In the genomic region with DNA sequence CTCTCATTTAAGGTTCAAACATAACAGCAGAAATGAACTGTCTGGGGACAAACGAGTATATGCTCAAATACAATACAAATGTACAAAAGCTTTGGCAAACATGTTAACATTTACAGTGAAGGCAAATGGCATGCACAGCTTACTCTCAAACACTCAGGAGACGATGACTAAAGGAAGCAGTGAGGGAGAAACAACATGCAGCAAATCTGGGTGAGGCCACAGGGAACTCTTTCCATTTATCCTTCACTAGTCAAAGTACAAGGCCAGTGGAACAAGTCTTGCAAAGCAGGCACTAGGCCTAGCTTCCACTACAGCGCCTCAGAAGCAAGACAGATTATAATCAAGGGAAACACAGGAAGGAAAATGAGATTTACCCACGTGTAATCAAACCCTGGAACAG, we compare ENCODE assay signal across 12 mouse cellular contexts. TPM values are rescaled to one million over a fixed set of nuclear protein-coding genes. Genes with fewer than 3 reads are reported as not detected.
DNase-seq lines count a peak whose midpoint lies in the region; ATAC-seq lines count a peak whose summit lies in the region.
"Had no signal": no experiment of that assay in that cellular context is flagged by ENCODE, and none has a peak within 500 bp of the region (broad histone marks: within the 10 kb centered on the region; RNA-seq: fewer than 3 reads in every experiment).

No protein-coding gene starts in this region.

- H3K27me3 ChIP-seq in heart, embryonic 14.5 days (ENCODE audit: control insufficient read depth, insufficient read depth, low read length): no peaks in the 10 kb centered on the region
- no peaks in the 10 kb centered on the region for H3K27me3 ChIP-seq in heart, embryonic 10.5 days (ENCODE audit: insufficient read depth, poor library complexity, severe bottlenecking)
- no peaks in the 10 kb centered on the region for H3K27me3 ChIP-seq in lung, embryonic 15.5 days
- no peaks in the 10 kb centered on the region for H3K27me3 ChIP-seq in intestine, embryonic 14.5 days (replicated peaks; ENCODE audit: control insufficient read depth, insufficient read depth, low read length)
- no peaks in the 10 kb centered on the region for H3K27me3 ChIP-seq in stomach, embryonic 16.5 days (ENCODE audit: control insufficient read depth, insufficient read depth, low read length)

- ATAC-seq in heart, embryonic 14.5 days (ENCODE audit: insufficient number of reproducible peaks, insufficient read depth, low FRiP score, low read depth): no peak
- no peak for ATAC-seq in lung, embryonic 15.5 days (ENCODE audit: borderline replicate concordance, extremely low read depth, low FRiP score, low TSS enrichment)
- ATAC-seq in intestine, embryonic 14.5 days (replicated peaks; ENCODE audit: low FRiP score, low TSS enrichment, low read depth): no peak
- peak; percentile 57; the same call in 1 of the 2 replicates for ATAC-seq in stomach, embryonic 16.5 days (ENCODE audit: insufficient read depth, low FRiP score)

- H3K4me2 ChIP-seq in heart, embryonic 14.5 days (ENCODE audit: low read length): no peak overlapping the region
- H3K4me2 ChIP-seq in lung, embryonic 15.5 days: no peak overlapping the region
- no peak overlapping the region for H3K4me2 ChIP-seq in intestine, embryonic 14.5 days (ENCODE audit: low read length)
- H3K4me2 ChIP-seq in stomach, embryonic 16.5 days (ENCODE audit: low read depth, low read length): no peak overlapping the region; the same call in 1 of the 2 replicates

- no peaks in the 10 kb centered on the region for H3K36me3 ChIP-seq in heart, embryonic 14.5 days (ENCODE audit: control insufficient read depth, insufficient read depth, low read length)
- H3K36me3 ChIP-seq in heart, embryonic 10.5 days: no peaks in the 10 kb centered on the region
- no peaks in the 10 kb centered on the region for H3K36me3 ChIP-seq in lung, embryonic 15.5 days
- H3K36me3 ChIP-seq in intestine, embryonic 14.5 days (ENCODE audit: control insufficient read depth, insufficient read depth, low read length): no peaks in the 10 kb centered on the region
- H3K36me3 ChIP-seq in stomach, embryonic 16.5 days (ENCODE audit: control insufficient read depth, insufficient read depth, low read length): no peaks in the 10 kb centered on the region

- no peaks in the 10 kb centered on the region for H3K9me3 ChIP-seq in heart, embryonic 14.5 days (ENCODE audit: control insufficient read depth, low read length)
- no peaks in the 10 kb centered on the region for H3K9me3 ChIP-seq in heart, embryonic 10.5 days
- no peaks in the 10 kb centered on the region for H3K9me3 ChIP-seq in lung, embryonic 15.5 days
- H3K9me3 ChIP-seq in intestine, embryonic 14.5 days (ENCODE audit: control insufficient read depth, low read length): no peaks in the 10 kb centered on the region
- H3K9me3 ChIP-seq in stomach, embryonic 16.5 days (replicated peaks; ENCODE audit: control insufficient read depth, low read length): no peaks in the 10 kb centered on the region

- H3K4me1 ChIP-seq in heart, embryonic 14.5 days (ENCODE audit: control insufficient read depth in 2 of 2, insufficient read depth in 2 of 2, low read length in 2 of 2): peaks cover 0 to 26% of the 10 kb centered on the region in 2 experiments; a peak in 3 of 4 replicates
- peaks cover 17% of the 10 kb centered on the region for H3K4me1 ChIP-seq in heart, embryonic 10.5 days
- peaks cover 34% of the 10 kb centered on the region for H3K4me1 ChIP-seq in lung, embryonic 15.5 days
- no peaks in the 10 kb centered on the region; the same call in 1 of the 2 replicates for H3K4me1 ChIP-seq in intestine, embryonic 14.5 days (replicated peaks; ENCODE audit: control insufficient read depth, insufficient read depth, low read length)
- H3K4me1 ChIP-seq in stomach, embryonic 16.5 days (ENCODE audit: control insufficient read depth, insufficient read depth, low read length): peaks cover 25% of the 10 kb centered on the region

- no peak overlapping the region for H3K4me3 ChIP-seq in heart, embryonic 14.5 days (ENCODE audit: control insufficient read depth in 1 of 2, insufficient read depth in 1 of 2, low read depth in 1 of 2, low read length in 2 of 2)
- H3K4me3 ChIP-seq in heart, embryonic 10.5 days: no peak overlapping the region
- no peak overlapping the region for H3K4me3 ChIP-seq in lung, embryonic 15.5 days
- H3K4me3 ChIP-seq in intestine, embryonic 14.5 days (ENCODE audit: low read depth, low read length): no peak overlapping the region
- H3K4me3 ChIP-seq in stomach, embryonic 16.5 days (replicated peaks; ENCODE audit: low read length): no peak overlapping the region
- H3K4me3 ChIP-seq: erythroblast, embryonic 14.5 days had no signal

- WGBS in heart, embryonic 14.5 days: 60% methylated on average over 4 of the region's 4 CpGs
- WGBS in heart, embryonic 10.5 days: 65% methylated on average over 4 of the region's 4 CpGs
- WGBS in lung, embryonic 15.5 days: 28% methylated on average over 4 of the region's 4 CpGs
- WGBS in intestine, embryonic 14.5 days: 58% methylated on average over 4 of the region's 4 CpGs
- 33% methylated on average over 4 of the region's 4 CpGs for WGBS in stomach, embryonic 16.5 days

- no peak for DNase-seq in heart, embryonic 10.5 days (ENCODE audit: low spot score)
- DNase-seq in lung, postnatal 4 days: no peak
- no peak for DNase-seq in intestine, embryonic 14.5 days (ENCODE audit: low spot score)
- no peak for DNase-seq in B cell, adult 2 months
- DNase-seq: cerebellum, postnatal 36 days; kidney, adult 8-10 months; layer of hippocampus, postnatal 36 days; liver had no signal

- 0 out of 2 replicates have a peak overlapping the region, but pooled peaks have one; percentile 17 for H3K9ac ChIP-seq in heart, embryonic 14.5 days (ENCODE audit: low read length)
- H3K9ac ChIP-seq in lung, embryonic 15.5 days: no peak overlapping the region
- no peak overlapping the region for H3K9ac ChIP-seq in intestine, embryonic 14.5 days (ENCODE audit: low read length)
- H3K9ac ChIP-seq in stomach, embryonic 16.5 days (ENCODE audit: low read length): no peak overlapping the region

- peak overlapping the region in 1 of 2 experiments; percentile 88; a peak in 3 of 4 replicates for H3K27ac ChIP-seq in heart, embryonic 14.5 days (replicated peaks in 1 of 2; ENCODE audit: control insufficient read depth in 1 of 2, insufficient read depth in 1 of 2, low read depth in 2 of 2, low read length in 2 of 2)
- H3K27ac ChIP-seq in heart, embryonic 10.5 days: no peak overlapping the region
- peak overlapping the region; percentile 66 for H3K27ac ChIP-seq in lung, embryonic 15.5 days
- peak overlapping the region; percentile 7; the same call in 1 of the 2 replicates for H3K27ac ChIP-seq in intestine, embryonic 14.5 days (ENCODE audit: low read depth)
- peak overlapping the region; percentile 66 for H3K27ac ChIP-seq in stomach, embryonic 16.5 days (ENCODE audit: low read length)

RNA-seq across cellular contexts. Expression of a gene that starts 7.4 kb away (rescaled TPM):
- 31.3 and 38.0 TPM in 2 replicates for polyA plus RNA-seq in heart, embryonic 14.5 days (2014; fragmentation: Nextera tagmentation; extraction: Ambion mirVana)
- polyA plus RNA-seq in heart, embryonic 10.5 days (2016; fragmentation: Nextera tagmentation; extraction: Ambion mirVana): 46.7 and 52.1 TPM in 2 replicates
- 72.3 and 76.7 TPM in 2 replicates for polyA plus RNA-seq in lung, embryonic 15.5 days (2015; fragmentation: Nextera tagmentation; extraction: Ambion mirVana)
- 56.9 and 63.6 TPM in 2 replicates for polyA plus RNA-seq in intestine, embryonic 14.5 days (2014; fragmentation: Nextera tagmentation; extraction: Ambion mirVana)
- polyA plus RNA-seq in stomach, embryonic 16.5 days (2015; fragmentation: Nextera tagmentation; extraction: Ambion mirVana): 68.6 and 71.2 TPM in 2 replicates
- polyA plus RNA-seq: erythroblast, embryonic 14.5 days had no signal

RNA-seq across cellular contexts. Expression of a gene that starts 56.7 kb away (rescaled TPM):
- polyA plus RNA-seq in heart, embryonic 14.5 days (2014; fragmentation: Nextera tagmentation; extraction: Ambion mirVana): 148 and 155 TPM in 2 replicates
- 150 and 155 TPM in 2 replicates for polyA plus RNA-seq in heart, embryonic 10.5 days (2016; fragmentation: Nextera tagmentation; extraction: Ambion mirVana)
- polyA plus RNA-seq in lung, embryonic 15.5 days (2015; fragmentation: Nextera tagmentation; extraction: Ambion mirVana): 132 and 140 TPM in 2 replicates
- 192 and 199 TPM in 2 replicates for polyA plus RNA-seq in intestine, embryonic 14.5 days (2014; fragmentation: Nextera tagmentation; extraction: Ambion mirVana)
- 157 and 167 TPM in 2 replicates for polyA plus RNA-seq in stomach, embryonic 16.5 days (2015; fragmentation: Nextera tagmentation; extraction: Ambion mirVana)

RNA-seq across cellular contexts. Expression of a gene that starts 56.7 kb away (rescaled TPM):
- polyA plus RNA-seq in heart, embryonic 14.5 days (2014; fragmentation: Nextera tagmentation; extraction: Ambion mirVana): 21.6 and 24.5 TPM in 2 replicates
- 35.1 and 44.7 TPM in 2 replicates for polyA plus RNA-seq in heart, embryonic 10.5 days (2016; fragmentation: Nextera tagmentation; extraction: Ambion mirVana)
- polyA plus RNA-seq in lung, embryonic 15.5 days (2015; fragmentation: Nextera tagmentation; extraction: Ambion mirVana): 45.0 and 46.9 TPM in 2 replicates
- 30.2 and 32.5 TPM in 2 replicates for polyA plus RNA-seq in intestine, embryonic 14.5 days (2014; fragmentation: Nextera tagmentation; extraction: Ambion mirVana)
- polyA plus RNA-seq in stomach, embryonic 16.5 days (2015; fragmentation: Nextera tagmentation; extraction: Ambion mirVana): 27.7 and 28.0 TPM in 2 replicates
